Mouse (Mus musculus): ENCODE data around the gene Gm12394. TPM values are rescaled to one million over a fixed set of nuclear protein-coding genes. Genes with fewer than 3 reads are reported as not detected.
"Not testable (repeated sequence)": the region's sequence is repeated elsewhere in the genome, so short reads cannot be mapped to it uniquely, and the experiment has no call there.

Gm12394 gene
- polyA plus RNA-seq, 1 experiment: 0.13 TPM

DNA sequence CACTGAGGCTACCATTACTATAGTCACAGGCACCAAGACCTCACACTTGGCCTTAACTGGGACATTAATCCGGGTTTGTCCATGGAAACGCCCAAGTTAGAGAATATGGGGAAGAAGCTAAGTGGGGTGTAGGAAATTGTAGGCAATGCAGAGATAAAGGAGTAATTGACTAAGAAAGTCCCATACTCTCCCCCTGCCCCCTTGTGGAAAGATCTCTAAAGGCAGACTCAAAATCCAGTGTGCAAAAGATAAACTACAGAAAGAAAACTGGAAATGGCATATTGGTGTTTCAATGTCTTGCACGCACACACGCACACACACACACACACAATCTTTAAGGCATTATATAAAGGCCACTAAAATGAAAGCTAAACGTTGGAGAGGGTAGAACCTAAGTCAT lies 14.2 kb upstream of the Gm12394 start:
- Histone ChIP-seq H3K4me3 (ENCODE audit: insufficient read depth, low read length) (no peak overlapping the region), H3K27ac (ENCODE audit: insufficient read depth, low read length) (no peak overlapping the region)
- TF ChIP-seq CTCF (IDR thresholded peaks at IDR 0.05; ENCODE audit: extremely low read depth, insufficient read depth, low read length) (no peak), POLR2A (IDR thresholded peaks at IDR 0.05; ENCODE audit: extremely low read depth, insufficient read depth, low read length) (no peak)

GRCm38 (mm10) chr4:42868193-42868592 lies 11.6 kb upstream of the Gm12394 start:
- Histone ChIP-seq H3K4me1 (ENCODE audit: control insufficient read depth, insufficient read depth, low read length) (no peaks in the 10 kb centered on the region), H3K27ac (ENCODE audit: insufficient read depth, low read length) (no peak overlapping the region), H3K4me3 (ENCODE audit: insufficient read depth, low read length) (no peak overlapping the region)
- TF ChIP-seq POLR2A (IDR thresholded peaks at IDR 0.05; ENCODE audit: extremely low read depth, insufficient read depth, low read length): no peak
- no peak for TF ChIP-seq CTCF (IDR thresholded peaks at IDR 0.05; ENCODE audit: extremely low read depth, insufficient read depth, low read length)

More for the DNA sequence above, 14.2 kb upstream of the Gm12394 start:
- no peaks in the 10 kb centered on the region for H3K4me1 ChIP-seq (ENCODE audit: control insufficient read depth, insufficient read depth, low read length)

DNA sequence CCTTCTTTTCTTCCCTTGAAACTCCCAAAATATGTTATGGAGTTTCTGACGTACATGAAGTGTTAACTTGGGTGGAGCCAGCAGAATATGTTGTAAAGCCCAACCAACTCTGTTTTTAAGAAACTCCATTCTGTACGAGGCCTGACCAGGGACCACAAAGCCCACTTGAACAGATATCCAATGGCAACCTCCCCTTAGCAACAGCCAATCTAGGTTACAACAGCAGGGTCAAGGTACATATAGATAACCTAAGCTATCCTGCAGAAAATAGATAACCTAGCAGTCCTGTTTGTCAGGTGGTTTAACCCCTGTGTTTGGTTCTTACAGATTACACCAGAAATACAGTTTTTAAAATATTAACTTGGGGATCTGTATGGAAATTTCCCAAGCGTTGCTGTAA lies 10.8 kb upstream of the Gm12394 start:
- no peak for TF ChIP-seq POLR2A (IDR thresholded peaks at IDR 0.05; ENCODE audit: extremely low read depth, insufficient read depth, low read length)
- TF ChIP-seq CTCF (IDR thresholded peaks at IDR 0.05; ENCODE audit: extremely low read depth, insufficient read depth, low read length): no peak
- Histone ChIP-seq H3K4me1 (ENCODE audit: control insufficient read depth, insufficient read depth, low read length) (no peaks in the 10 kb centered on the region), H3K4me3 (ENCODE audit: insufficient read depth, low read length) (no peak overlapping the region), H3K27ac (ENCODE audit: insufficient read depth, low read length) (no peak overlapping the region)

GRCm38 (mm10) chr4:42863487-42863886 lies 6.9 kb upstream of the Gm12394 start:
- H3K27ac ChIP-seq (ENCODE audit: insufficient read depth, low read length); H3K4me1 ChIP-seq (ENCODE audit: control insufficient read depth, insufficient read depth, low read length); H3K4me3 ChIP-seq (ENCODE audit: insufficient read depth, low read length): not testable (repeated sequence)

DNA sequence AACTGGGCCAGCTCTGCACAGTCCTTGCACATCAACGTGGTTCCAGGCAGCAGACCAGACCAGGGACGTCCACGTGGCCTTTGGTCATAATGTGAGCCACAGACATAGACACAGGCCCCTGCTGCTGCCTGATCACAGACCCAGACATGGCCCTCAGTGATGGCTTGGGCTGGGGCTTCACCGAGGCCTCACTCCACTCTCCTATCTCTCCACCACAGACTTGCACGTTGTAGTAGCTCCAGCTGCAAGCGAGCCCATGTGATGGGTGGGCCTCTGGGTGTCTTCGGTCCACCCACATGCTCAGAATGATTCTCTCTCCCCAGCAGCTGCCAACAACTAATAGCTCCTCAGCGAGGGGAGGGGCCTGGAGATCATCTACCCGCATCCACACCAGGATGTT lies 3.9 kb upstream of the Gm12394 start:
- H3K27ac ChIP-seq (ENCODE audit: insufficient read depth, low read length); H3K4me3 ChIP-seq (ENCODE audit: insufficient read depth, low read length); H3K4me1 ChIP-seq (ENCODE audit: control insufficient read depth, insufficient read depth, low read length): not testable (repeated sequence)

- H3K4me1 ChIP-seq (ENCODE audit: control insufficient read depth, insufficient read depth, low read length); H3K27ac ChIP-seq (ENCODE audit: insufficient read depth, low read length); H3K4me3 ChIP-seq (ENCODE audit: insufficient read depth, low read length): not testable (repeated sequence)
Observed at GRCm38 (mm10) chr4:42853788-42854187, 2.8 kb downstream of the Gm12394 start, which contains the start of gene Fam205a1. Gene Fam205a1 (minus strand): TSS chr4:42853888.

DNA sequence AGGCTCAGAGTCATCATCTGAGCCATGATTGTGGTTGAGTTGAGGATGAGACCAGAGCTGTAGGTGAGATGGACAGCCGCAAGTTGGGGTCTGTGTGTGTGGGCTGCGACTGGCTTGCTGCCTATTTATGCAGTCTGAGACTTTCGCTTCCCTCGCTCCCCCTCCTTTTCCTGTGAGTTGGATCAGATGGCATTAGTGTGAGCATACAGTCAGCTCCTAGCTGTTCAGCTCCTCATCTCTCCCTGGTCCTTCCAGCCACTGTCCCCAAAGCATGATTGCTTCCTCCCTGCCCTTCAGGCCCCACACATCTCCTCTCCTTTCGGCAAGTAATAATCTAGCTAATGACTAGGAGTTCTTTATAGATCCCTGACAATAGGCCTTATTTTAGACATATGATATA lies 82.7 kb downstream of the Gm12394 start, which contains the start of gene Ccl21a:
Gene Ccl21a, minus strand, starts transcription at position 101 of the 400 bp plus-strand sequence.
- H3K4me1 ChIP-seq (ENCODE audit: control insufficient read depth, insufficient read depth, low read length); H3K27ac ChIP-seq (ENCODE audit: insufficient read depth, low read length); H3K4me3 ChIP-seq (ENCODE audit: insufficient read depth, low read length): not testable (repeated sequence)

- not testable (repeated sequence) for H3K4me1 ChIP-seq (ENCODE audit: control insufficient read depth, insufficient read depth, low read length); H3K27ac ChIP-seq (ENCODE audit: insufficient read depth, low read length); H3K4me3 ChIP-seq (ENCODE audit: insufficient read depth, low read length)
Observed at GRCm38 (mm10) chr4:42756477-42756876, 100.1 kb downstream of the Gm12394 start, which contains the start of gene Ccl19. Gene Ccl19 (minus strand): TSS chr4:42756577.

DNA sequence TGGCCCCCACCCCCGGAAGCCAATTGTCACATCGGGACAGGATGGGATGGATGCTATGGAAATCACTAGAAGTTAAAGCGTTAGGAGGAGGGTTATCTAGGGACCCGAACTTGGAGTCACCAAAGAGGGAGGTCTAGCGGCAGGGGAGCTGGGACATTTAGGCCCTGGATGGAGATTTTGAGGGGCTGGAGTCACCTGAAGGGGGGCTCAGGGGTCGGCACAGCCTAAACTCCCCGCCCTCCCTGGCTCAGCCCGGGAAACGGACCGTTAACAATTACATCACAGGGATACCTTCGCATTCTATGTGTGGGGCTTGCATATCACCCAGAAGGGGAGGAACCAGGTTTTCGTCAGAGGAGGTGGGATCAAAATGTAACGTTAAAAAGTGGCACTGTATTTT lies 121.3 kb downstream of the Gm12394 start, which contains the start of gene 4930578G10Rik:
Gene 4930578G10Rik, plus strand, starts transcription at position 301 of the 400 bp plus-strand sequence.
- not testable (repeated sequence) for H3K27ac ChIP-seq (ENCODE audit: insufficient read depth, low read length); H3K4me3 ChIP-seq (ENCODE audit: insufficient read depth, low read length); H3K4me1 ChIP-seq (ENCODE audit: control insufficient read depth, insufficient read depth, low read length)

Other genes starting within 250 kb of the Gm12394 start
- not detected in 2 replicates for gene Gm10591, start 244.6 kb downstream of the Gm12394 start, polyA plus RNA-seq (2012; rRNA removed)
- 1.3 and 1.6 TPM in 2 replicates for gene Gm2564, start 227.1 kb downstream of the Gm12394 start, polyA plus RNA-seq (2012; rRNA removed)
- 25.3 and 29.0 TPM in 2 replicates for gene Ccl27b, start 201.5 kb downstream of the Gm12394 start, polyA plus RNA-seq (2012; rRNA removed)
- gene Il11ra2, start 194.9 kb downstream of the Gm12394 start, polyA plus RNA-seq (2012; rRNA removed): 0.19 and 0.50 TPM in 2 replicates
- gene 4930578G10Rik, start 121.2 kb downstream of the Gm12394 start, polyA plus RNA-seq (2012; rRNA removed): 1.5 and 1.9 TPM in 2 replicates
- gene Ccl19, start 100.2 kb downstream of the Gm12394 start, polyA plus RNA-seq (2012; rRNA removed): 0.98 and 1.7 TPM in 2 replicates
- gene Ccl21a, start 82.8 kb downstream of the Gm12394 start, polyA plus RNA-seq (2012; rRNA removed): 0.19 and 0.40 TPM in 2 replicates
- 0.15 and 0.23 TPM in 2 replicates for gene Fam205a1, start 2.9 kb downstream of the Gm12394 start, polyA plus RNA-seq (2012; rRNA removed)
- gene Fam205c, start 17.5 kb upstream of the Gm12394 start, polyA plus RNA-seq (2012; rRNA removed): 0.15 TPM in 1 of 2 replicates, not detected in the other
- gene Phf24, start 59.9 kb upstream of the Gm12394 start, polyA plus RNA-seq (2012; rRNA removed): 282 and 292 TPM in 2 replicates
- gene Dnajb5, start 93.0 kb upstream of the Gm12394 start, polyA plus RNA-seq (2012; rRNA removed): 96.0 and 107 TPM in 2 replicates
- gene 1700022I11Rik, start 112.8 kb upstream of the Gm12394 start, polyA plus RNA-seq (2012; rRNA removed): not detected in 2 replicates
- gene Vcp, start 143.7 kb upstream of the Gm12394 start, polyA plus RNA-seq (2012; rRNA removed): 171 and 176 TPM in 2 replicates
- gene Fancg, start 153.7 kb upstream of the Gm12394 start, polyA plus RNA-seq (2012; rRNA removed): 25.0 and 28.4 TPM in 2 replicates
- 21.0 and 21.9 TPM in 2 replicates for gene Pigo, start 169.0 kb upstream of the Gm12394 start, polyA plus RNA-seq (2012; rRNA removed)
- gene Stoml2, start 174.9 kb upstream of the Gm12394 start, polyA plus RNA-seq (2012; rRNA removed): 128 and 132 TPM in 2 replicates
- 28.5 and 29.2 TPM in 2 replicates for gene Fam214b, start 189.4 kb upstream of the Gm12394 start, polyA plus RNA-seq (2012; rRNA removed)
- 66.7 and 77.8 TPM in 2 replicates for gene Unc13b, start 202.2 kb upstream of the Gm12394 start, polyA plus RNA-seq (2012; rRNA removed)